Mouse (Mus musculus) limb, embryonic 13.5 days (tissue): ENCODE data around the gene Erg. TPM values are rescaled to one million over a fixed set of nuclear protein-coding genes. Genes with fewer than 3 reads are reported as not detected.

Source experiments
- ATAC-seq: fragments of 200-750 bp; cut with Nextera tagmentation; 2 replicates; pipeline ENCODE4 v1.8.0; 2017; ENCODE audit warnings: low read depth, moderate number of reproducible peaks, moderate TSS enrichment; ENCODE audit not compliant: low FRiP score
- H3K27ac ChIP-seq: fragments of 300-500 bp; sonication (generic); 2 replicates; pipeline ENCODE4 v1.5.1; 2015; ENCODE audit warnings: inconsistent platforms, mild to moderate bottlenecking, moderate library complexity
- H3K27me3 ChIP-seq: fragments of 300-500 bp; sonication (generic); 2 replicates; pipeline ENCODE4 v1.6.1; 2015; ENCODE audit warnings: mild to moderate bottlenecking, inconsistent platforms
- H3K36me3 ChIP-seq: fragments of 300-500 bp; sonication (generic); 2 replicates; pipeline ENCODE4 v1.6.1; 2015; ENCODE audit warnings: inconsistent platforms, mild to moderate bottlenecking, moderate library complexity
- H3K4me1 ChIP-seq: fragments of 300-500 bp; sonication (generic); 2 replicates; pipeline ENCODE4 v1.6.1; 2015; ENCODE audit warnings: inconsistent platforms
- H3K4me2 ChIP-seq: fragments of 300-500 bp; sonication (generic); replicated peaks from 2 replicates; pipeline ENCODE4 v1.6.1; 2015; ENCODE audit warnings: inconsistent platforms, mild to moderate bottlenecking, moderate library complexity
- H3K4me3 ChIP-seq: fragments of 300-500 bp; sonication (generic); 2 replicates; pipeline ENCODE4 v1.5.1; 2015; ENCODE audit warnings: moderate library complexity, mild to moderate bottlenecking, inconsistent platforms
- H3K9ac ChIP-seq: fragments of 300-500 bp; sonication (generic); 2 replicates; pipeline ENCODE4 v1.6.1; 2015; ENCODE audit warnings: mild to moderate bottlenecking, inconsistent platforms
- H3K9me3 ChIP-seq: fragments of 300-500 bp; sonication (generic); 2 replicates; pipeline ENCODE4 v1.6.1; 2016; ENCODE audit warnings: inconsistent platforms
- WGBS: fragments of 180-500 bp; shearing (Covaris S2); methylation state at CpG from one replicate; pipeline ENCODE4 v1.1.7; 2015; 5-methylcytosine and 5-hydroxymethylcytosine counted together
- polyA plus RNA-seq: library from polyadenylated mRNA; unstranded; fragments of >200 nt; fragmentation: Nextera tagmentation; extraction: Ambion mirVana; gene quantifications from 2 replicates; pipeline ENCODE4 v1.2.1, GENCODE M21; 2015

The Erg gene
- polyA plus RNA-seq, 1 experiment from 2014 or later, result 27.7 TPM

GRCm38 (mm10) chr16:95602504-95602903 is 16.1 kb upstream of the Erg start:
- ATAC-seq, result peak; percentile 61; the same call in 1 of the 2 replicates
- Histone ChIP-seq H3K27me3 (peaks cover 3% of the 10 kb centered on the region; the same call in 1 of the 2 replicates), H3K9me3 (peaks cover 4% of the 10 kb centered on the region; the same call in 1 of the 2 replicates), H3K36me3 (no peaks in the 10 kb centered on the region), H3K4me2 (0 out of 2 replicates have a peak overlapping the region, but pooled peaks have one; percentile 9), H3K4me3 (no peak overlapping the region), H3K27ac (peak overlapping the region; percentile 79), H3K9ac (no peak overlapping the region), H3K4me1 (peaks cover 32% of the 10 kb centered on the region)
- WGBS, result 14% methylated on average over 5 of the region's 5 CpGs

- Histone ChIP-seq H3K4me3 (no peak overlapping the region), H3K9ac (no peak overlapping the region), H3K27ac (peak overlapping the region; percentile 79), H3K4me2 (no peak overlapping the region; the same call in 1 of the 2 replicates), H3K4me1 (peaks cover 38% of the 10 kb centered on the region), H3K9me3 (peaks cover 4% of the 10 kb centered on the region; the same call in 1 of the 2 replicates), H3K36me3 (no peaks in the 10 kb centered on the region), H3K27me3 (peaks cover 1% of the 10 kb centered on the region; the same call in 1 of the 2 replicates)
- 30% methylated on average over 4 of the region's 4 CpGs for WGBS
- no peak for ATAC-seq
Measured at GRCm38 (mm10) chr16:95601807-95602206, 15.4 kb upstream of the Erg start.

GRCm38 (mm10) chr16:95601219-95601580 is 14.8 kb upstream of the Erg start:
- WGBS, result 93% methylated on average over 4 of the region's 4 CpGs
- no peaks in the 10 kb centered on the region for H3K36me3 ChIP-seq

GRCm38 (mm10) chr16:95600572-95601218 is 14.3 kb upstream of the Erg start:
- no peak for ATAC-seq
- no peak overlapping the region for H3K4me3 ChIP-seq
- no peak overlapping the region for H3K27ac ChIP-seq
- no peaks in the 10 kb centered on the region for H3K27me3 ChIP-seq
- peaks cover 40% of the 10 kb centered on the region for H3K4me1 ChIP-seq
- no peak overlapping the region for H3K4me2 ChIP-seq
- 75% methylated on average over 19 of the region's 19 CpGs for WGBS
- H3K9ac ChIP-seq, result no peak overlapping the region
- peaks cover 4% of the 10 kb centered on the region; the same call in 1 of the 2 replicates for H3K9me3 ChIP-seq
- H3K36me3 ChIP-seq, result no peaks in the 10 kb centered on the region

More at GRCm38 (mm10) chr16:95601219-95601580, 14.8 kb upstream of the Erg start:
- H3K9me3 ChIP-seq, result peaks cover 4% of the 10 kb centered on the region; the same call in 1 of the 2 replicates
- H3K9ac ChIP-seq, result no peak overlapping the region
- H3K4me2 ChIP-seq, result no peak overlapping the region
- peaks cover 40% of the 10 kb centered on the region for H3K4me1 ChIP-seq
- H3K27ac ChIP-seq, result 0 out of 2 replicates have a peak overlapping the region, but pooled peaks have one; percentile 79
- no peak for ATAC-seq
- no peaks in the 10 kb centered on the region for H3K27me3 ChIP-seq
- no peak overlapping the region for H3K4me3 ChIP-seq

DNA sequence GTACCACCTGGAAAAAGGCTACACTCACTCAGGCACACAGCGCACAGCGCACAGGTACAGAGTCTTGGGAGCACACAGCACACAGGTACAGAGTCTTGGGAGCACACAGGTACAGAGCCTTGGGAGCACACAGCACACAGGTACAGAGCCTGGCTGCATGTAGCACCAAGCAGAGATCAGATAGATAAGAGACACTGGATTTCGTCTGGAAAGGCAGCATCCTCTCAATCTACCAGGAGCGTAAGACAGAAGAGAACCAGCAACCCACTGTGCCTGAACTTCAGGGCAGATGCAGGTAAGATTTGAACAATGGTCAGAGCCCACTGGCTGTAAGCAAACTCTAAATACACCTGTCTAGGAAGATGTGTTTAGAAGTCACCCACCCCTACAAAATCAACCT is 12.5 kb upstream of the Erg start:
- H3K4me3 ChIP-seq, result no peak overlapping the region
- peaks cover 40% of the 10 kb centered on the region for H3K4me1 ChIP-seq
- H3K27me3 ChIP-seq, result no peaks in the 10 kb centered on the region
- no peak overlapping the region for H3K9ac ChIP-seq
- ATAC-seq, result no peak
- H3K27ac ChIP-seq, result no peak overlapping the region
- H3K36me3 ChIP-seq, result no peaks in the 10 kb centered on the region
- peaks cover 4% of the 10 kb centered on the region; the same call in 1 of the 2 replicates for H3K9me3 ChIP-seq
- H3K4me2 ChIP-seq, result no peak overlapping the region
- 94% methylated on average over 4 of the region's 4 CpGs for WGBS

GRCm38 (mm10) chr16:95597578-95597951 is 11.2 kb upstream of the Erg start:
- peaks cover 34% of the 10 kb centered on the region for H3K4me1 ChIP-seq
- WGBS, result 43% methylated on average over 7 of the region's 7 CpGs
- H3K4me3 ChIP-seq, result no peak overlapping the region
- peaks cover 4% of the 10 kb centered on the region; the same call in 1 of the 2 replicates for H3K9me3 ChIP-seq
- H3K27ac ChIP-seq, result no peak overlapping the region; the same call in 1 of the 2 replicates
- H3K4me2 ChIP-seq, result no peak overlapping the region
- H3K36me3 ChIP-seq, result no peaks in the 10 kb centered on the region
- H3K27me3 ChIP-seq, result no peaks in the 10 kb centered on the region
- H3K9ac ChIP-seq, result no peak overlapping the region
- no peak for ATAC-seq

GRCm38 (mm10) chr16:95596884-95597577 is 10.6 kb upstream of the Erg start:
- peaks cover 29% of the 10 kb centered on the region for H3K4me1 ChIP-seq
- H3K27me3 ChIP-seq, result no peaks in the 10 kb centered on the region
- no peak overlapping the region; the same call in 1 of the 2 replicates for H3K9ac ChIP-seq
- no peak for ATAC-seq
- no peak overlapping the region; the same call in 1 of the 2 replicates for H3K27ac ChIP-seq
- peaks cover 4% of the 10 kb centered on the region; the same call in 1 of the 2 replicates for H3K9me3 ChIP-seq
- H3K36me3 ChIP-seq, result no peaks in the 10 kb centered on the region
- H3K4me3 ChIP-seq, result no peak overlapping the region
- WGBS, result 87% methylated on average over 11 of the region's 11 CpGs
- H3K4me2 ChIP-seq, result no peak overlapping the region

DNA sequence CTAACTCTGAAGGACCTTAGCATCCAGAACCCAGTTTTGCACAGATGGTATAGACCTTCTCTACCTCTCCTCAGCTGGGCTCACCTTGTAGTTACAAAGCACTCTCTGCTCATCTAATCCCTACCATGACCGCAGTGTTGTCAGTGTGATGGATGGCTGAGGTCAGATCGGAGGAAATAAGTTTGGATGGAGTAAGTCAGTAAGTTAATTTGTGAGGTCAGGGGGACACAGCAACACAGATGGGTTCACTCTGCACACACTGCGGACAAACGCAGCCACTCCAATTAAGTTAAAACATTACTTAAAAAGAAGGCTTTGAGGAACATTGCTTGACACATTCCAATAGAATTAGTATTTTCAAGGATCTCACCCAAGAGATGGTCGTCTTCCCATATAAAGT is 2.5 kb upstream of the Erg start:
- WGBS, result 15% methylated on average over 5 of the region's 5 CpGs
- Histone ChIP-seq H3K27ac (no peak overlapping the region), H3K4me1 (peaks cover 45% of the 10 kb centered on the region), H3K9me3 (0 out of 2 replicates have a peak, but pooled peaks cover 2% of the 10 kb centered on the region), H3K9ac (no peak overlapping the region), H3K4me3 (no peak overlapping the region), H3K27me3 (no peaks in the 10 kb centered on the region; the same call in 1 of the 2 replicates), H3K36me3 (no peaks in the 10 kb centered on the region), H3K4me2 (no peak overlapping the region)
- no peak for ATAC-seq

- no peak overlapping the region for H3K9ac ChIP-seq
- 8% methylated on average over 7 of the region's 7 CpGs for WGBS
- H3K9me3 ChIP-seq, result 0 out of 2 replicates have a peak, but pooled peaks cover 2% of the 10 kb centered on the region
- H3K27ac ChIP-seq, result peak overlapping the region; percentile 94
- peak overlapping the region; percentile 55 for H3K4me3 ChIP-seq
- no peaks in the 10 kb centered on the region for H3K36me3 ChIP-seq
- ATAC-seq, result peak; percentile 33
- peak overlapping the region; percentile 76 for H3K4me2 ChIP-seq
- peaks cover 13% of the 10 kb centered on the region for H3K27me3 ChIP-seq
- H3K4me1 ChIP-seq, result peaks cover 63% of the 10 kb centered on the region
Measured at GRCm38 (mm10) chr16:95586726-95587125, 333 bp upstream of the Erg start.

GRCm38 (mm10) chr16:95585541-95586310 is 667 bp downstream of the Erg start:
- Histone ChIP-seq H3K4me1 (peaks cover 73% of the 10 kb centered on the region), H3K27ac (peak overlapping the region; percentile 94), H3K9ac (peak overlapping the region; percentile 73), H3K4me3 (peak overlapping the region; percentile 55), H3K9me3 (no peaks in the 10 kb centered on the region), H3K27me3 (peaks cover 14% of the 10 kb centered on the region), H3K36me3 (no peaks in the 10 kb centered on the region), H3K4me2 (peak overlapping the region; percentile 76)
- peak; percentile 80 for ATAC-seq
- 1% methylated on average over 36 of the region's 36 CpGs for WGBS

DNA sequence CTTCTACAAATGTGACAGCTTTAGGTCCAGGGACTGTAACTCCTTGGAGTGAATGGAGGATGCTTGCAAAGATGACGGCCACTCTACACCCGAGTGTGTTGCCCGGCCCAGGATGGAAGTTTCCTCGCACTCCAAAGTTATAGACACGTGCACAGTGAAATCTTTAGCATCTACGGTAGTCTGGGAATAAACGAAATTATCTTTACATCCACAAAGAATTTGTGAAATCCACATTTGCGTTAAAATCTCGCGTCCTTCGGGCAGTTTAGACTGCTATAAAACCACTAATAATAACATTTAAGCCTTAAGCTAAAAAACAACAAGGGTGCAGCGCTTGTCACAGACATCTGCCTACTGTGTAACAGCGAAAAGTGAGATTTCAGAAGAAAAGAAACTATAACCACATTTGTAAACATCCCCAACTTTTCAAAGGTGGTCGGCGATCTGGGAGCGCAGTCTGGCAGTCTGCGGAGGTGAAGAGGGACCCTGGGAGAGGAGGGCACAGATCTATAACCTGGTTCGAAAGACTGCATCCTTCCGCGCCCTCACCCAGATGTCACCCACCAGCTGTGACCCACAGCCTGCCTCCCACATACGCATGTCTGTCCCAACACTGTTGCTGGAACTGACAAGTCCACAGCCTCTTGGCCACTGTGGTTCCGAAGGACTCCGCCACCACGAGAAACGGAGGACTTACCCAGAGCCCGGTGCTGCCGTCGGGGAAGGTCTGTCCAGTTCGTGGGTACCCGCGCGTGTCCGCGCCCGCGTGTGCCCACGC is 1.5 kb downstream of the Erg start:
- 5% methylated on average over 37 of the region's 37 CpGs for WGBS
- Histone ChIP-seq H3K4me1 (peaks cover 77% of the 10 kb centered on the region), H3K4me2 (peak overlapping the region; percentile 76), H3K4me3 (peak overlapping the region; percentile 55), H3K9me3 (no peaks in the 10 kb centered on the region), H3K9ac (peak overlapping the region; percentile 73), H3K36me3 (no peaks in the 10 kb centered on the region), H3K27ac (peak overlapping the region; percentile 94), H3K27me3 (peaks cover 14% of the 10 kb centered on the region)
- peak; percentile 20 for ATAC-seq
